Mouse (Mus musculus): ENCODE measurements around the gene Gli1. TPM values are rescaled to one million over a fixed set of nuclear protein-coding genes. Genes with fewer than 3 reads are reported as not detected.

The Gli1 gene
- 1 to 10 TPM; 1.0 to 2.6 TPM for total RNA-seq (2021)

- intact Hi-C loops (cut with DNase I): no loop called here
- DNase-seq: peak; percentile 88 to 89
These were observed at the start of gene Gli1 for GRCm38 (mm10) chr10:127341891-127342639. Gene Gli1 (minus strand): TSS chr10:127341974.

- no peak for DNase-seq
- intact Hi-C loops (cut with DNase I): no loop called here
These were observed 40.0 kb upstream of the Gli1 start for GRCm38 (mm10) chr10:127381743-127382134.

GRCm38 (mm10) chr10:127380767-127381742, 39.3 kb upstream of the Gli1 start:
- intact Hi-C loops (cut with DNase I): no loop called here
- DNase-seq: peak; percentile 70 to 80

- DNase-seq: peak; percentile 88 to 90
- intact Hi-C loops (cut with DNase I): no loop called here
These were observed 38.5 kb upstream of the Gli1 start, which contains the start of gene R3hdm2 for GRCm38 (mm10) chr10:127380251-127380691. Gene R3hdm2 (plus strand): TSS chr10:127380327.

GRCm38 (mm10) chr10:127379654-127380053, 37.9 kb upstream of the Gli1 start:
- no peak for DNase-seq
- intact Hi-C loops (cut with DNase I): no loop called here

- no peak for DNase-seq
- intact Hi-C loops (cut with DNase I): no loop called here
These were observed 35.9 kb upstream of the Gli1 start for GRCm38 (mm10) chr10:127377700-127378099.

GRCm38 (mm10) chr10:127371023-127371422, 29.2 kb upstream of the Gli1 start:
- DNase-seq: no peak
- intact Hi-C loops (cut with DNase I): no loop called here

GRCm38 (mm10) chr10:127369834-127370820, 28.4 kb upstream of the Gli1 start, which contains the start of gene Inhbc:
Gene Inhbc (minus strand): TSS chr10:127370431.
- no peak for DNase-seq
- intact Hi-C loops (cut with DNase I): no loop called here

GRCm38 (mm10) chr10:127368273-127368672, 26.5 kb upstream of the Gli1 start:
- DNase-seq: no peak
- intact Hi-C loops (cut with DNase I): no loop called here

- no peak for DNase-seq
- intact Hi-C loops (cut with DNase I): no loop called here
These were observed 25.3 kb upstream of the Gli1 start for GRCm38 (mm10) chr10:127367116-127367515.

GRCm38 (mm10) chr10:127360714-127361113, 18.9 kb upstream of the Gli1 start:
- intact Hi-C loops (cut with DNase I): no loop called here
- DNase-seq: no peak

- intact Hi-C loops (cut with DNase I): no loop called here
- no peak for DNase-seq
These were observed 13.6 kb upstream of the Gli1 start for GRCm38 (mm10) chr10:127355336-127355735.

GRCm38 (mm10) chr10:127353909-127354895, 12.4 kb upstream of the Gli1 start, which contains the start of gene Inhbe:
Gene Inhbe (minus strand): TSS chr10:127354411.
- intact Hi-C loops (cut with DNase I): loop anchor here (5.0 kb wide), 2 partner anchors 83 to 98 kb away; no protein-coding TSS in a partner anchor
- DNase-seq: peak in 1 of 2 experiments; percentile 22

GRCm38 (mm10) chr10:127352766-127353165, 11.0 kb upstream of the Gli1 start:
- no peak for DNase-seq
- intact Hi-C loops (cut with DNase I): loop anchor here (5.0 kb wide), 2 partner anchors 85 to 100 kb away; no protein-coding TSS in a partner anchor

GRCm38 (mm10) chr10:127352187-127352586, 10.4 kb upstream of the Gli1 start:
- DNase-seq: no peak
- intact Hi-C loops (cut with DNase I): loop anchor here (5.0 kb wide), 2 partner anchors 85 to 100 kb away; no protein-coding TSS in a partner anchor

GRCm38 (mm10) chr10:127351719-127352118, 9.9 kb upstream of the Gli1 start:
- no peak for DNase-seq
- intact Hi-C loops (cut with DNase I): loop anchor here (5.0 kb wide), 2 partner anchors 86 to 101 kb away; no protein-coding TSS in a partner anchor

- intact Hi-C loops (cut with DNase I): loop anchor here (5.0 kb wide), 2 partner anchors 86 to 101 kb away; no protein-coding TSS in a partner anchor
These were observed 9.5 kb upstream of the Gli1 start for GRCm38 (mm10) chr10:127351285-127351595.

GRCm38 (mm10) chr10:127350594-127351284, 9.0 kb upstream of the Gli1 start:
- intact Hi-C loops (cut with DNase I): loop anchor here (5.0 kb wide), 2 partner anchors 87 to 102 kb away; no protein-coding TSS in a partner anchor
- peak; percentile 55 to 65 for DNase-seq

More at GRCm38 (mm10) chr10:127351285-127351595, 9.5 kb upstream of the Gli1 start:
- no peak for DNase-seq

All from heart, postnatal 36 days (tissue).